Mouse (Mus musculus): ENCODE data around the gene C530008M17Rik. TPM values are rescaled to one million over a fixed set of nuclear protein-coding genes. Genes with fewer than 3 reads are reported as not detected.
A peak's percentile ranks its signal among the peaks of the same experiment; 100 is the strongest.

The C530008M17Rik gene
- polyA plus RNA-seq, 1 experiment from 2014 or later, result 21.6 TPM

GRCm38 (mm10) chr5:76779094-76779615, 122.8 kb downstream of the C530008M17Rik start:
- Histone ChIP-seq H3K9ac (replicated peaks; ENCODE audit: low read depth, low read length) (no peak overlapping the region), H3K27me3 (ENCODE audit: control insufficient read depth, insufficient read depth, low read length) (no peaks in the 10 kb centered on the region), H3K4me2 (replicated peaks; ENCODE audit: low read depth, low read length) (peak overlapping the region; percentile 18; the same call in 1 of the 2 replicates), H3K36me3 (ENCODE audit: control insufficient read depth, insufficient read depth, low read length) (no peaks in the 10 kb centered on the region), H3K4me1 (ENCODE audit: control insufficient read depth, insufficient read depth, low read length) (peaks cover 3% of the 10 kb centered on the region; the same call in 1 of the 2 replicates), H3K27ac (ENCODE audit: low read length) (no peak overlapping the region), H3K4me3 (ENCODE audit: low read depth, low read length) (no peak overlapping the region), H3K9me3 (ENCODE audit: control insufficient read depth, low read depth, low read length) (no peaks in the 10 kb centered on the region)
- WGBS, result 55% methylated on average over 14 of the region's 14 CpGs
- no peak for ATAC-seq (ENCODE audit: insufficient number of reproducible peaks, insufficient read depth, low FRiP score, low read depth)

- no peak overlapping the region for H3K4me3 ChIP-seq (ENCODE audit: low read depth, low read length)
- H3K27me3 ChIP-seq (ENCODE audit: control insufficient read depth, insufficient read depth, low read length), result no peaks in the 10 kb centered on the region
- WGBS, result 70% methylated on average over 13 of the region's 13 CpGs
- ATAC-seq (ENCODE audit: insufficient number of reproducible peaks, insufficient read depth, low FRiP score, low read depth), result no peak
- H3K27ac ChIP-seq (ENCODE audit: low read length), result peak overlapping the region; percentile 33; the same call in 1 of the 2 replicates
- peaks cover 3% of the 10 kb centered on the region; the same call in 1 of the 2 replicates for H3K4me1 ChIP-seq (ENCODE audit: control insufficient read depth, insufficient read depth, low read length)
- H3K9ac ChIP-seq (replicated peaks; ENCODE audit: low read depth, low read length), result no peak overlapping the region
- H3K9me3 ChIP-seq (ENCODE audit: control insufficient read depth, low read depth, low read length), result no peaks in the 10 kb centered on the region
- no peaks in the 10 kb centered on the region for H3K36me3 ChIP-seq (ENCODE audit: control insufficient read depth, insufficient read depth, low read length)
- H3K4me2 ChIP-seq (replicated peaks; ENCODE audit: low read depth, low read length), result no peak overlapping the region
Observed at GRCm38 (mm10) chr5:76781943-76782342, 125.6 kb downstream of the C530008M17Rik start.

- Histone ChIP-seq H3K27ac (ENCODE audit: low read length) (peak overlapping the region; percentile 33; the same call in 1 of the 2 replicates), H3K9ac (replicated peaks; ENCODE audit: low read depth, low read length) (no peak overlapping the region), H3K36me3 (ENCODE audit: control insufficient read depth, insufficient read depth, low read length) (no peaks in the 10 kb centered on the region), H3K27me3 (ENCODE audit: control insufficient read depth, insufficient read depth, low read length) (no peaks in the 10 kb centered on the region), H3K4me3 (ENCODE audit: low read depth, low read length) (no peak overlapping the region), H3K9me3 (ENCODE audit: control insufficient read depth, low read depth, low read length) (no peaks in the 10 kb centered on the region), H3K4me1 (ENCODE audit: control insufficient read depth, insufficient read depth, low read length) (peaks cover 3% of the 10 kb centered on the region; the same call in 1 of the 2 replicates), H3K4me2 (replicated peaks; ENCODE audit: low read depth, low read length) (no peak overlapping the region)
- peak; percentile 68; the same call in 1 of the 2 replicates for ATAC-seq (ENCODE audit: insufficient number of reproducible peaks, insufficient read depth, low FRiP score, low read depth)
- 36% methylated on average over 7 of the region's 7 CpGs for WGBS
Observed at GRCm38 (mm10) chr5:76782414-76783103, 126.2 kb downstream of the C530008M17Rik start.

- no peaks in the 10 kb centered on the region for H3K36me3 ChIP-seq (ENCODE audit: control insufficient read depth, insufficient read depth, low read length)
- peaks cover 3% of the 10 kb centered on the region; the same call in 1 of the 2 replicates for H3K4me1 ChIP-seq (ENCODE audit: control insufficient read depth, insufficient read depth, low read length)
- no peak for ATAC-seq (ENCODE audit: insufficient number of reproducible peaks, insufficient read depth, low FRiP score, low read depth)
- whole genome bisulfite sequencing, result 71% methylated on average over 8 of the region's 8 CpGs
- no peaks in the 10 kb centered on the region for H3K27me3 ChIP-seq (ENCODE audit: control insufficient read depth, insufficient read depth, low read length)
- no peaks in the 10 kb centered on the region for H3K9me3 ChIP-seq (ENCODE audit: control insufficient read depth, low read depth, low read length)
- H3K9ac ChIP-seq (replicated peaks; ENCODE audit: low read depth, low read length), result no peak overlapping the region
- no peak overlapping the region for H3K4me2 ChIP-seq (replicated peaks; ENCODE audit: low read depth, low read length)
- no peak overlapping the region for H3K4me3 ChIP-seq (ENCODE audit: low read depth, low read length)
- no peak overlapping the region for H3K27ac ChIP-seq (ENCODE audit: low read length)
Observed at GRCm38 (mm10) chr5:76783104-76783441, 126.8 kb downstream of the C530008M17Rik start.

GRCm38 (mm10) chr5:76784151-76784723, 127.9 kb downstream of the C530008M17Rik start:
- H3K36me3 ChIP-seq (ENCODE audit: control insufficient read depth, insufficient read depth, low read length), result no peaks in the 10 kb centered on the region
- WGBS, result 83% methylated on average over 7 of the region's 7 CpGs

GRCm38 (mm10) chr5:76785013-76785412, 128.7 kb downstream of the C530008M17Rik start:
- H3K36me3 ChIP-seq (ENCODE audit: control insufficient read depth, insufficient read depth, low read length), result no peaks in the 10 kb centered on the region
- no peak overlapping the region for H3K9ac ChIP-seq (replicated peaks; ENCODE audit: low read depth, low read length)
- H3K27ac ChIP-seq (ENCODE audit: low read length), result no peak overlapping the region
- peaks cover 3% of the 10 kb centered on the region; the same call in 1 of the 2 replicates for H3K4me1 ChIP-seq (ENCODE audit: control insufficient read depth, insufficient read depth, low read length)
- ATAC-seq (ENCODE audit: insufficient number of reproducible peaks, insufficient read depth, low FRiP score, low read depth), result no peak
- H3K4me2 ChIP-seq (replicated peaks; ENCODE audit: low read depth, low read length), result no peak overlapping the region
- no peaks in the 10 kb centered on the region for H3K27me3 ChIP-seq (ENCODE audit: control insufficient read depth, insufficient read depth, low read length)
- no peak overlapping the region for H3K4me3 ChIP-seq (ENCODE audit: low read depth, low read length)
- WGBS, result 76% methylated on average over 6 of the region's 6 CpGs
- H3K9me3 ChIP-seq (ENCODE audit: control insufficient read depth, low read depth, low read length), result no peaks in the 10 kb centered on the region

More at GRCm38 (mm10) chr5:76784151-76784723, 127.9 kb downstream of the C530008M17Rik start:
- Histone ChIP-seq H3K4me3 (ENCODE audit: low read depth, low read length) (no peak overlapping the region), H3K27ac (ENCODE audit: low read length) (no peak overlapping the region), H3K9ac (replicated peaks; ENCODE audit: low read depth, low read length) (no peak overlapping the region), H3K4me2 (replicated peaks; ENCODE audit: low read depth, low read length) (no peak overlapping the region), H3K27me3 (ENCODE audit: control insufficient read depth, insufficient read depth, low read length) (no peaks in the 10 kb centered on the region), H3K4me1 (ENCODE audit: control insufficient read depth, insufficient read depth, low read length) (peaks cover 3% of the 10 kb centered on the region; the same call in 1 of the 2 replicates), H3K9me3 (ENCODE audit: control insufficient read depth, low read depth, low read length) (no peaks in the 10 kb centered on the region)
- ATAC-seq (ENCODE audit: insufficient number of reproducible peaks, insufficient read depth, low FRiP score, low read depth), result no peak

- Histone ChIP-seq H3K9me3 (ENCODE audit: control insufficient read depth, low read depth, low read length) (no peaks in the 10 kb centered on the region), H3K27me3 (ENCODE audit: control insufficient read depth, insufficient read depth, low read length) (no peaks in the 10 kb centered on the region), H3K4me3 (ENCODE audit: low read depth, low read length) (no peak overlapping the region), H3K36me3 (ENCODE audit: control insufficient read depth, insufficient read depth, low read length) (no peaks in the 10 kb centered on the region), H3K4me1 (ENCODE audit: control insufficient read depth, insufficient read depth, low read length) (no peaks in the 10 kb centered on the region), H3K27ac (ENCODE audit: low read length) (no peak overlapping the region), H3K4me2 (replicated peaks; ENCODE audit: low read depth, low read length) (no peak overlapping the region), H3K9ac (replicated peaks; ENCODE audit: low read depth, low read length) (no peak overlapping the region)
- no peak for ATAC-seq (ENCODE audit: insufficient number of reproducible peaks, insufficient read depth, low FRiP score, low read depth)
- WGBS, result 90% methylated on average over 4 of the region's 4 CpGs
Observed at GRCm38 (mm10) chr5:76789881-76790280, 133.6 kb downstream of the C530008M17Rik start.

GRCm38 (mm10) chr5:76791280-76791679, 135.0 kb downstream of the C530008M17Rik start:
- WGBS, result 74% methylated on average over 4 of the region's 4 CpGs
- Histone ChIP-seq H3K9ac (replicated peaks; ENCODE audit: low read depth, low read length) (no peak overlapping the region), H3K27ac (ENCODE audit: low read length) (no peak overlapping the region), H3K36me3 (ENCODE audit: control insufficient read depth, insufficient read depth, low read length) (no peaks in the 10 kb centered on the region), H3K4me3 (ENCODE audit: low read depth, low read length) (no peak overlapping the region), H3K27me3 (ENCODE audit: control insufficient read depth, insufficient read depth, low read length) (no peaks in the 10 kb centered on the region), H3K4me2 (replicated peaks; ENCODE audit: low read depth, low read length) (no peak overlapping the region), H3K9me3 (ENCODE audit: control insufficient read depth, low read depth, low read length) (no peaks in the 10 kb centered on the region), H3K4me1 (ENCODE audit: control insufficient read depth, insufficient read depth, low read length) (no peaks in the 10 kb centered on the region)
- ATAC-seq (ENCODE audit: insufficient number of reproducible peaks, insufficient read depth, low FRiP score, low read depth), result no peak

All from stomach, embryonic 14.5 days (tissue).